9 mouse cellular contexts compared by ENCODE assay signal in the genomic region with DNA sequence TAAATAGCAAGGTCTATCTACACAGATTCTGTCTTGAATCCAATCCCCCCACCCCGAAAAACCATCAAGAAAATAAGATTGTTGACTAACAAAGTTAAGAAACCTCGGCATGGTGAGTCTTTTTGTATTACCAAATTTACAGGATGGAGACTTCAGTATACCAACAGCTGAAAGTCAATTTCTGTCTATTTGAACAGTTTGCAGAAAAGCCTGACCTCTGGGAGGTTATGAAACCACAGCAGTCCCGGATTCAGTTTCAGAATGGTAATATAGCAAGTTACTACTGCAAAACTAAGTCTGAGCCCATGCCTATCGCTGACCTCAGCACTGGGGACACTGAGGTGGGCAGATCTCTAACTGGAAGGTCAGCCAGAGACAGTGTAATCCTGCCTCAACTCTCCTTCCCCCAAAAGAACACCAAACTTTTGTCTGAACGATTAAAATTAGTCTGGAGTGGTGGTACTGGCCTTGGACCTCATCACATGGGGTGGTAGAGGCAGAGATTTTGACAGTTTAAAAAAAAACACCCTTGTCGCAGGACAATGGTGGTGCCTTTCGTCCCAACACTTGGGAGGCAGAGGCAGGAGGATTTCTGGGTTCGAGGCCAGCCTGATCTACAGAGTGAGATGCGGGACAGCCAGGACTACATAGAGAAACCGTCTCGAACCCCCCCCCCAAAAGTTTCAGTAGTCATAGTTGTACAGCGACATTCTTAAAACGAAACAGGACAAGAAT. TPM values are rescaled to one million over a fixed set of nuclear protein-coding genes. Genes with fewer than 3 reads are reported as not detected.
DNase-seq lines count a peak whose midpoint lies in the region; ATAC-seq lines count a peak whose summit lies in the region.
"Had no signal": no experiment of that assay in that cellular context is flagged by ENCODE, and none has a peak within 500 bp of the region (broad histone marks: within the 10 kb centered on the region; RNA-seq: fewer than 3 reads in every experiment).

No protein-coding gene starts in this region.

- WGBS in heart, embryonic 13.5 days: 19% methylated on average over 13 of the region's 13 CpGs
- 26% methylated on average over 13 of the region's 13 CpGs for WGBS in hindbrain, embryonic 11.5 days
- 30% methylated on average over 13 of the region's 13 CpGs for WGBS in midbrain, embryonic 13.5 days

- H3K4me2 ChIP-seq in heart, embryonic 13.5 days: peak overlapping the region; percentile 100
- H3K4me2 ChIP-seq in hindbrain, embryonic 11.5 days (replicated peaks; ENCODE audit: low read depth, low read length): peak overlapping the region; percentile 91
- peak overlapping the region; percentile 100 for H3K4me2 ChIP-seq in midbrain, embryonic 13.5 days (replicated peaks)

- peaks cover 37% of the 10 kb centered on the region for H3K36me3 ChIP-seq in heart, embryonic 13.5 days
- H3K36me3 ChIP-seq in hindbrain, embryonic 11.5 days (ENCODE audit: control insufficient read depth, insufficient read depth, low read length): no peaks in the 10 kb centered on the region
- H3K36me3 ChIP-seq in midbrain, embryonic 13.5 days: peaks cover 18% of the 10 kb centered on the region

- DNase-seq in heart, postnatal 4 days: no peak
- DNase-seq in Muller cell, postnatal 12 days (ENCODE audit: inconsistent ontology term): peak; percentile 16
- no peak for DNase-seq in hindbrain, embryonic 11.5 days (ENCODE audit: low spot score)
- no peak for DNase-seq in adrenal gland, adult 8-10 months
- DNase-seq in cerebellum, postnatal 36 days: no peak
- DNase-seq in right cerebral cortex, postnatal 25 days: no peak

- H3K27ac ChIP-seq in heart, embryonic 13.5 days (replicated peaks): peak overlapping the region; percentile 100
- no peak overlapping the region for H3K27ac ChIP-seq in hindbrain, embryonic 11.5 days (ENCODE audit: low read depth, low read length)
- 0 out of 2 replicates have a peak overlapping the region, but pooled peaks have one; percentile 98 for H3K27ac ChIP-seq in midbrain, embryonic 13.5 days

- peak overlapping the region; percentile 89 for H3K4me3 ChIP-seq in heart, embryonic 13.5 days
- peak overlapping the region; percentile 100 for H3K4me3 ChIP-seq in hindbrain, embryonic 11.5 days (ENCODE audit: low read depth, low read length)
- H3K4me3 ChIP-seq in midbrain, embryonic 13.5 days (replicated peaks): peak overlapping the region; percentile 99

- H3K4me1 ChIP-seq in heart, embryonic 13.5 days: peaks cover 55% of the 10 kb centered on the region
- H3K4me1 ChIP-seq in hindbrain, embryonic 11.5 days (replicated peaks; ENCODE audit: control insufficient read depth, insufficient read depth, low read length): peaks cover 11% of the 10 kb centered on the region
- peaks cover 44% of the 10 kb centered on the region for H3K4me1 ChIP-seq in midbrain, embryonic 13.5 days (replicated peaks)

- H3K9ac ChIP-seq in heart, embryonic 13.5 days: peak overlapping the region; percentile 99
- H3K9ac ChIP-seq in hindbrain, embryonic 11.5 days (ENCODE audit: low read depth, low read length): peak overlapping the region; percentile 98
- peak overlapping the region; percentile 100 for H3K9ac ChIP-seq in midbrain, embryonic 13.5 days (replicated peaks)

- no peak for ATAC-seq in heart, embryonic 13.5 days (ENCODE audit: extremely low read depth, insufficient number of reproducible peaks, low FRiP score, low TSS enrichment)
- ATAC-seq in hindbrain, embryonic 11.5 days (ENCODE audit: low FRiP score): no peak
- ATAC-seq in midbrain, embryonic 13.5 days: no peak

- no peaks in the 10 kb centered on the region for H3K27me3 ChIP-seq in heart, embryonic 13.5 days (replicated peaks)
- no peaks in the 10 kb centered on the region for H3K27me3 ChIP-seq in hindbrain, embryonic 11.5 days (ENCODE audit: control insufficient read depth, insufficient read depth, low read length)
- H3K27me3 ChIP-seq in midbrain, embryonic 13.5 days: no peaks in the 10 kb centered on the region

- H3K9me3 ChIP-seq in heart, embryonic 13.5 days: no peaks in the 10 kb centered on the region
- no peaks in the 10 kb centered on the region for H3K9me3 ChIP-seq in hindbrain, embryonic 11.5 days (ENCODE audit: control insufficient read depth, low read length)
- H3K9me3 ChIP-seq in midbrain, embryonic 13.5 days: no peaks in the 10 kb centered on the region

RNA-seq across cellular contexts. Expression of a gene that starts 0.6 kb away (rescaled TPM):
- 0.68 and 0.70 TPM in 2 replicates for polyA plus RNA-seq in heart, embryonic 13.5 days (2015; fragmentation: Nextera tagmentation; extraction: Ambion mirVana)
- total RNA-seq in heart, postnatal 4 days (2021): under 1 TPM; 0.21 to 0.29 TPM
- polyA plus RNA-seq in hindbrain, embryonic 11.5 days (2014; fragmentation: Nextera tagmentation; extraction: Ambion mirVana): 0.59 TPM in 1 of 2 replicates, not detected in the other
- 0.39 and 0.89 TPM in 2 replicates for polyA plus RNA-seq in midbrain, embryonic 13.5 days (2015; fragmentation: Nextera tagmentation; extraction: Ambion mirVana)
- total RNA-seq in adrenal gland, adult 8-10 months (2022): under 1 TPM in 3 of 4 experiments, not detected in 1; 0.41 to 0.48 (median 0.45) TPM
- polyA plus RNA-seq: large intestine, adult 2 months had no signal

RNA-seq across cellular contexts. Expression of a gene that starts 1.5 kb away (rescaled TPM):
- 819 and 833 TPM in 2 replicates for polyA plus RNA-seq in heart, embryonic 13.5 days (2015; fragmentation: Nextera tagmentation; extraction: Ambion mirVana)
- total RNA-seq in heart, postnatal 4 days (2021): 100 to 1,000 TPM; 781 to 834 TPM
- polyA plus RNA-seq in hindbrain, embryonic 11.5 days (2014; fragmentation: Nextera tagmentation; extraction: Ambion mirVana): 1,074 and 1,099 TPM in 2 replicates
- polyA plus RNA-seq in midbrain, embryonic 13.5 days (2015; fragmentation: Nextera tagmentation; extraction: Ambion mirVana): 1,275 and 1,322 TPM in 2 replicates
- total RNA-seq in adrenal gland, adult 8-10 months (2022): 1,000 to 10,000 TPM; 1,164 to 1,564 (median 1,502) TPM

RNA-seq across cellular contexts. Expression of a gene that starts 45.4 kb away (rescaled TPM):
- 8.5 and 9.8 TPM in 2 replicates for polyA plus RNA-seq in heart, embryonic 13.5 days (2015; fragmentation: Nextera tagmentation; extraction: Ambion mirVana)
- total RNA-seq in heart, postnatal 4 days (2021): 10 to 100 TPM; 13.6 to 14.6 TPM
- 10.4 and 12.5 TPM in 2 replicates for polyA plus RNA-seq in hindbrain, embryonic 11.5 days (2014; fragmentation: Nextera tagmentation; extraction: Ambion mirVana)
- polyA plus RNA-seq in midbrain, embryonic 13.5 days (2015; fragmentation: Nextera tagmentation; extraction: Ambion mirVana): 12.1 and 13.2 TPM in 2 replicates
- total RNA-seq in adrenal gland, adult 8-10 months (2022): 10 to 100 TPM; 19.1 to 22.1 (median 19.9) TPM

RNA-seq across cellular contexts. Expression of a gene that starts 47.6 kb away (rescaled TPM):
- 65.6 and 69.7 TPM in 2 replicates for polyA plus RNA-seq in heart, embryonic 13.5 days (2015; fragmentation: Nextera tagmentation; extraction: Ambion mirVana)
- 10 to 100 TPM; 65.7 to 67.0 TPM for total RNA-seq in heart, postnatal 4 days (2021)
- 20.4 and 22.6 TPM in 2 replicates for polyA plus RNA-seq in hindbrain, embryonic 11.5 days (2014; fragmentation: Nextera tagmentation; extraction: Ambion mirVana)
- 22.1 and 22.8 TPM in 2 replicates for polyA plus RNA-seq in midbrain, embryonic 13.5 days (2015; fragmentation: Nextera tagmentation; extraction: Ambion mirVana)
- 1,000 to 10,000 TPM; 1,640 to 3,396 (median 2,408) TPM for total RNA-seq in adrenal gland, adult 8-10 months (2022)

RNA-seq across cellular contexts. Expression of a gene that starts 52.8 kb away (rescaled TPM):
- polyA plus RNA-seq in heart, embryonic 13.5 days (2015; fragmentation: Nextera tagmentation; extraction: Ambion mirVana): 35.8 and 42.0 TPM in 2 replicates
- 10 to 100 TPM; 55.8 to 56.3 TPM for total RNA-seq in heart, postnatal 4 days (2021)
- polyA plus RNA-seq in hindbrain, embryonic 11.5 days (2014; fragmentation: Nextera tagmentation; extraction: Ambion mirVana): 30.1 and 30.8 TPM in 2 replicates
- polyA plus RNA-seq in midbrain, embryonic 13.5 days (2015; fragmentation: Nextera tagmentation; extraction: Ambion mirVana): 28.2 and 29.6 TPM in 2 replicates
- 10 to 100 TPM; 27.8 to 35.6 (median 31.6) TPM for total RNA-seq in adrenal gland, adult 8-10 months (2022)
